In the genomic region with DNA sequence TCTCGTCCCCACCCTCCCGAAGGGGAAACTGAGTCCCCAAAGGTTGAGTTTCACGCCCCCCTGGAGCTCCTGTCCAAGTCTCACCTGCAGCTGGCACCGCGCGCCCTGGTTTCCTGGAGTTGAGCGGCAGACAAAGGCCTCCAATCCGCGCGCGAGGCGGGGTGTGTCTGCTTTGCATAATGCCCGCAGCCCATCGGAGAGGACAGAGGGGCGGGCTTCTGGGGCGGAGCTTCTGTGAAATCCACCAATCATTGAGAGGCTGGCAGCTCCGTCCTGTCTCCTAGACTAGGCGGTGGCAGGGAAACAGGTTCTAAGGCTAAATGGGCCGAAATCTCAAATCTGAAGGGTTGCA, we compare ENCODE assay signal across 8 mouse cellular contexts. TPM values are rescaled to one million over a fixed set of nuclear protein-coding genes. Genes with fewer than 3 reads are reported as not detected.
DNase-seq lines count a peak whose midpoint lies in the region; ATAC-seq lines count a peak whose summit lies in the region.

No protein-coding gene starts in this region.

- ATAC-seq in intestine, embryonic 14.5 days (replicated peaks; ENCODE audit: low FRiP score, low TSS enrichment, low read depth): peak; percentile 92
- ATAC-seq in megakaryocyte progenitor cell, adult 5-6 weeks (replicated peaks; ENCODE audit: poor library complexity): peak; percentile 85

- H3K4me1 ChIP-seq in intestine, embryonic 14.5 days (replicated peaks; ENCODE audit: control insufficient read depth, insufficient read depth, low read length): peaks cover 17% of the 10 kb centered on the region

- DNase-seq in adrenal gland, adult 8-10 months: peak; percentile 92
- DNase-seq in embryo, embryonic 11.5 days (ENCODE audit: low read depth, low spot score): peak; percentile 88
- DNase-seq in gastrocnemius, postnatal 25 days: peak; percentile 94
- peak; percentile 96 for DNase-seq in intestine, embryonic 14.5 days (ENCODE audit: low spot score)
- peak; percentile 91 to 97 for DNase-seq in left cerebral cortex, postnatal 10 days (ENCODE audit: extremely low spot score in 1 of 2, low spot score in 2 of 2)
- peak; percentile 96 to 97 for DNase-seq in right cerebral cortex, postnatal 10 days (ENCODE audit: low spot score in 2 of 2)
- peak; percentile 95 for DNase-seq in urinary bladder, postnatal 14 days (ENCODE audit: low spot score)

- peak overlapping the region; percentile 52 for H3K4me3 ChIP-seq in intestine, embryonic 14.5 days (ENCODE audit: low read depth, low read length)

- 1% methylated on average over 19 of the region's 19 CpGs for WGBS in intestine, embryonic 14.5 days

- H3K27ac ChIP-seq in intestine, embryonic 14.5 days (ENCODE audit: low read depth): no peak overlapping the region

- peak overlapping the region; percentile 5 for H3K9ac ChIP-seq in intestine, embryonic 14.5 days (ENCODE audit: low read length)

- no peaks in the 10 kb centered on the region for H3K36me3 ChIP-seq in intestine, embryonic 14.5 days (ENCODE audit: control insufficient read depth, insufficient read depth, low read length)

- peak overlapping the region; percentile 90 for H3K4me2 ChIP-seq in intestine, embryonic 14.5 days (ENCODE audit: low read length)

- H3K27me3 ChIP-seq in intestine, embryonic 14.5 days (replicated peaks; ENCODE audit: control insufficient read depth, insufficient read depth, low read length): no peaks in the 10 kb centered on the region

- no peaks in the 10 kb centered on the region for H3K9me3 ChIP-seq in intestine, embryonic 14.5 days (ENCODE audit: control insufficient read depth, low read length)

- intact Hi-C loops in left cerebral cortex, postnatal 10 days (cut with DNase I): no loop called here

RNA-seq across cellular contexts. Expression of a gene that starts 7.4 kb away (rescaled TPM):
- 1 to 10 TPM; 4.4 to 9.9 (median 7.0) TPM for total RNA-seq in adrenal gland, adult 8-10 months (2022)
- total RNA-seq in gastrocnemius, postnatal 25 days (2021): 1 to 10 TPM; 1.1 to 1.4 TPM
- polyA plus RNA-seq in intestine, embryonic 14.5 days (2014; fragmentation: Nextera tagmentation; extraction: Ambion mirVana): 6.4 and 6.8 TPM in 2 replicates
- 1 to 10 TPM; 3.4 to 4.8 TPM for total RNA-seq in left cerebral cortex, postnatal 10 days (2021)
- 20.9 and 26.7 TPM in 2 replicates for total RNA-seq in megakaryocyte progenitor cell, adult 5-6 weeks (2015)
- total RNA-seq in megakaryocyte progenitor cell, adult 5-6 weeks (2017): 11.8 and 13.7 TPM in 2 replicates

RNA-seq across cellular contexts. Expression of a gene that starts 48.3 kb away (rescaled TPM):
- total RNA-seq in adrenal gland, adult 8-10 months (2022): 1 to 10 TPM in 3 of 4 experiments, under 1 TPM in 1; 0.74 to 4.3 (median 2.8) TPM
- total RNA-seq in gastrocnemius, postnatal 25 days (2021): 1 to 10 TPM in 1 of 2 experiments, not detected in 1; 1.8 TPM
- not detected in 2 replicates for polyA plus RNA-seq in intestine, embryonic 14.5 days (2014; fragmentation: Nextera tagmentation; extraction: Ambion mirVana)
- total RNA-seq in left cerebral cortex, postnatal 10 days (2021): not detected
- total RNA-seq in megakaryocyte progenitor cell, adult 5-6 weeks (2015): not detected in 2 replicates
- not detected in 2 replicates for total RNA-seq in megakaryocyte progenitor cell, adult 5-6 weeks (2017)

RNA-seq across cellular contexts. Expression of a gene that starts 54.6 kb away (rescaled TPM):
- total RNA-seq in adrenal gland, adult 8-10 months (2022): 10 to 100 TPM in 1 of 4 experiments, 1 to 10 TPM in 3; 6.4 to 14.0 (median 8.7) TPM
- under 1 TPM in 1 of 2 experiments, not detected in 1; 0.38 TPM for total RNA-seq in gastrocnemius, postnatal 25 days (2021)
- polyA plus RNA-seq in intestine, embryonic 14.5 days (2014; fragmentation: Nextera tagmentation; extraction: Ambion mirVana): not detected in 2 replicates
- total RNA-seq in left cerebral cortex, postnatal 10 days (2021): not detected
- not detected in 2 replicates for total RNA-seq in megakaryocyte progenitor cell, adult 5-6 weeks (2015)
- not detected in 2 replicates for total RNA-seq in megakaryocyte progenitor cell, adult 5-6 weeks (2017)

Comparison
In these comparisons a context has a peak if more than half of its experiments do, and no peak if none do; other contexts are left out.
1. RNA of a gene that starts 54.6 kb away (total RNA-seq): 6.4 to 14.0 TPM in adrenal gland, adult 8-10 months; 0.38 TPM in gastrocnemius, postnatal 25 days, not detected in left cerebral cortex, postnatal 10 days and not detected in megakaryocyte progenitor cell, adult 5-6 weeks; every median in the first group is over 4 times any median in the second.
2. Peak in every context shown above with its lines, with median percentiles within 50 percentile points of each other: DNase-seq.